Mouse (Mus musculus): ENCODE results near the gene Nfu1. TPM values are rescaled to one million over a fixed set of nuclear protein-coding genes. Genes with fewer than 3 reads are reported as not detected.
"Not testable (repeated sequence)": the region's sequence is repeated elsewhere in the genome, so short reads cannot be mapped to it uniquely, and the experiment has no call there.

The Nfu1 gene
- polyA plus RNA-seq, 1 experiment from 2014 or later: 96.7 TPM

GRCm38 (mm10) chr6:87026980-87027379, 17.9 kb downstream of the Nfu1 start:
- H3K4me2 ChIP-seq: no peak overlapping the region
- no peaks in the 10 kb centered on the region for H3K4me1 ChIP-seq (replicated peaks)
- WGBS: 89% methylated on average over 7 of the region's 7 CpGs
- H3K36me3 ChIP-seq: peaks cover 79% of the 10 kb centered on the region
- no peaks in the 10 kb centered on the region for H3K9me3 ChIP-seq
- no peak for ATAC-seq (ENCODE audit: insufficient number of reproducible peaks, insufficient read depth, low FRiP score, low TSS enrichment, low read depth)
- H3K27ac ChIP-seq: no peak overlapping the region
- H3K27me3 ChIP-seq: no peaks in the 10 kb centered on the region
- no peak overlapping the region for H3K9ac ChIP-seq (replicated peaks)
- H3K4me3 ChIP-seq (replicated peaks): no peak overlapping the region

- H3K9me3 ChIP-seq: no peaks in the 10 kb centered on the region
- ATAC-seq (ENCODE audit: insufficient number of reproducible peaks, insufficient read depth, low FRiP score, low TSS enrichment, low read depth): no peak
- no peak overlapping the region for H3K9ac ChIP-seq (replicated peaks)
- H3K27me3 ChIP-seq: no peaks in the 10 kb centered on the region
- H3K4me2 ChIP-seq: no peak overlapping the region
- peaks cover 63% of the 10 kb centered on the region for H3K36me3 ChIP-seq
- H3K4me3 ChIP-seq (replicated peaks): no peak overlapping the region
- H3K4me1 ChIP-seq (replicated peaks): no peaks in the 10 kb centered on the region
- H3K27ac ChIP-seq: no peak overlapping the region
These were observed 19.8 kb downstream of the Nfu1 start for GRCm38 (mm10) chr6:87028881-87029280.

- H3K9ac ChIP-seq (replicated peaks); H3K4me2 ChIP-seq; H3K9me3 ChIP-seq; H3K4me1 ChIP-seq (replicated peaks); ATAC-seq (ENCODE audit: insufficient number of reproducible peaks, insufficient read depth, low FRiP score, low TSS enrichment, low read depth); H3K4me3 ChIP-seq (replicated peaks); H3K27ac ChIP-seq; H3K27me3 ChIP-seq: not testable (repeated sequence)
- WGBS: 63% methylated on average over 7 of the region's 7 CpGs
- peaks cover 39% of the 10 kb centered on the region for H3K36me3 ChIP-seq
These were observed 22.3 kb downstream of the Nfu1 start for GRCm38 (mm10) chr6:87031310-87031709.

GRCm38 (mm10) chr6:87032401-87032800, 23.4 kb downstream of the Nfu1 start:
- Histone ChIP-seq H3K9me3 (0 out of 2 replicates have a peak, but pooled peaks cover 4% of the 10 kb centered on the region), H3K9ac (replicated peaks) (no peak overlapping the region), H3K27ac (no peak overlapping the region), H3K27me3 (no peaks in the 10 kb centered on the region), H3K4me2 (no peak overlapping the region), H3K36me3 (peaks cover 32% of the 10 kb centered on the region; the same call in 1 of the 2 replicates), H3K4me1 (replicated peaks) (no peaks in the 10 kb centered on the region), H3K4me3 (replicated peaks) (no peak overlapping the region)
- 89% methylated on average over 3 of the region's 3 CpGs for WGBS
- ATAC-seq (ENCODE audit: insufficient number of reproducible peaks, insufficient read depth, low FRiP score, low TSS enrichment, low read depth): no peak

- H3K9me3 ChIP-seq: 0 out of 2 replicates have a peak, but pooled peaks cover 4% of the 10 kb centered on the region
- H3K4me3 ChIP-seq (replicated peaks): no peak overlapping the region
- 92% methylated on average over 3 of the region's 3 CpGs for WGBS
- peaks cover 14% of the 10 kb centered on the region; the same call in 1 of the 2 replicates for H3K36me3 ChIP-seq
- H3K9ac ChIP-seq (replicated peaks): no peak overlapping the region
- no peak overlapping the region for H3K4me2 ChIP-seq
- no peaks in the 10 kb centered on the region for H3K4me1 ChIP-seq (replicated peaks)
- no peak overlapping the region for H3K27ac ChIP-seq
- ATAC-seq (ENCODE audit: insufficient number of reproducible peaks, insufficient read depth, low FRiP score, low TSS enrichment, low read depth): no peak
- H3K27me3 ChIP-seq: no peaks in the 10 kb centered on the region
These were observed 25.4 kb downstream of the Nfu1 start for GRCm38 (mm10) chr6:87034395-87034794.

GRCm38 (mm10) chr6:87037826-87038620, 29.0 kb downstream of the Nfu1 start:
- 0 out of 2 replicates have a peak, but pooled peaks cover 4% of the 10 kb centered on the region for H3K9me3 ChIP-seq
- H3K4me2 ChIP-seq: no peak overlapping the region
- 0 out of 2 replicates have a peak, but pooled peaks cover 9% of the 10 kb centered on the region for H3K4me1 ChIP-seq (replicated peaks)
- no peak overlapping the region for H3K27ac ChIP-seq
- no peak overlapping the region for H3K9ac ChIP-seq (replicated peaks)
- no peak overlapping the region for H3K4me3 ChIP-seq (replicated peaks)
- ATAC-seq (ENCODE audit: insufficient number of reproducible peaks, insufficient read depth, low FRiP score, low TSS enrichment, low read depth): no peak
- H3K27me3 ChIP-seq: no peaks in the 10 kb centered on the region
- 86% methylated on average over 10 of the region's 10 CpGs for WGBS
- H3K36me3 ChIP-seq: no peaks in the 10 kb centered on the region

- Histone ChIP-seq H3K27ac (no peak overlapping the region), H3K4me2 (no peak overlapping the region), H3K36me3 (no peaks in the 10 kb centered on the region), H3K9ac (replicated peaks) (no peak overlapping the region), H3K4me1 (replicated peaks) (peaks cover 18% of the 10 kb centered on the region), H3K4me3 (replicated peaks) (no peak overlapping the region), H3K27me3 (no peaks in the 10 kb centered on the region), H3K9me3 (0 out of 2 replicates have a peak, but pooled peaks cover 4% of the 10 kb centered on the region)
- no peak for ATAC-seq (ENCODE audit: insufficient number of reproducible peaks, insufficient read depth, low FRiP score, low TSS enrichment, low read depth)
- 84% methylated on average over 8 of the region's 8 CpGs for WGBS
These were observed 30.1 kb downstream of the Nfu1 start for GRCm38 (mm10) chr6:87039161-87039560.

- no peak overlapping the region for H3K9ac ChIP-seq (replicated peaks)
- H3K27ac ChIP-seq: peak overlapping the region; percentile 100
- H3K4me3 ChIP-seq (replicated peaks): no peak overlapping the region
- H3K27me3 ChIP-seq: no peaks in the 10 kb centered on the region
- H3K36me3 ChIP-seq: no peaks in the 10 kb centered on the region; the same call in 1 of the 2 replicates
- H3K4me1 ChIP-seq (replicated peaks): peaks cover 23% of the 10 kb centered on the region
- no peak overlapping the region for H3K4me2 ChIP-seq
- no peak for ATAC-seq (ENCODE audit: insufficient number of reproducible peaks, insufficient read depth, low FRiP score, low TSS enrichment, low read depth)
- WGBS: 82% methylated on average over 4 of the region's 4 CpGs
- 0 out of 2 replicates have a peak, but pooled peaks cover 4% of the 10 kb centered on the region for H3K9me3 ChIP-seq
These were observed 31.9 kb downstream of the Nfu1 start for GRCm38 (mm10) chr6:87040971-87041370.

GRCm38 (mm10) chr6:87041431-87041830, 32.4 kb downstream of the Nfu1 start:
- peak overlapping the region; percentile 72 for H3K4me2 ChIP-seq
- no peak overlapping the region for H3K9ac ChIP-seq (replicated peaks)
- H3K4me1 ChIP-seq (replicated peaks): peaks cover 23% of the 10 kb centered on the region
- no peak overlapping the region for H3K4me3 ChIP-seq (replicated peaks)
- peak overlapping the region; percentile 100 for H3K27ac ChIP-seq
- H3K27me3 ChIP-seq: no peaks in the 10 kb centered on the region
- WGBS: 92% methylated on average over 7 of the region's 7 CpGs
- no peak for ATAC-seq (ENCODE audit: insufficient number of reproducible peaks, insufficient read depth, low FRiP score, low TSS enrichment, low read depth)
- no peaks in the 10 kb centered on the region; the same call in 1 of the 2 replicates for H3K36me3 ChIP-seq
- 0 out of 2 replicates have a peak, but pooled peaks cover 4% of the 10 kb centered on the region for H3K9me3 ChIP-seq

GRCm38 (mm10) chr6:87042004-87042336, 32.9 kb downstream of the Nfu1 start:
- Histone ChIP-seq H3K4me1 (replicated peaks) (peaks cover 23% of the 10 kb centered on the region), H3K27ac (peak overlapping the region; percentile 100), H3K4me2 (peak overlapping the region; percentile 72), H3K27me3 (no peaks in the 10 kb centered on the region), H3K36me3 (no peaks in the 10 kb centered on the region; the same call in 1 of the 2 replicates), H3K9ac (replicated peaks) (peak overlapping the region; percentile 87), H3K9me3 (0 out of 2 replicates have a peak, but pooled peaks cover 2% of the 10 kb centered on the region), H3K4me3 (replicated peaks) (peak overlapping the region; percentile 86)
- ATAC-seq (ENCODE audit: insufficient number of reproducible peaks, insufficient read depth, low FRiP score, low TSS enrichment, low read depth): no peak; the same call in 1 of the 2 replicates
- WGBS: under 1% methylated on average over 11 of the region's 11 CpGs

- ATAC-seq (ENCODE audit: insufficient number of reproducible peaks, insufficient read depth, low FRiP score, low TSS enrichment, low read depth): peak; percentile 96
These were observed 33.5 kb downstream of the Nfu1 start, which contains the start of gene Gfpt1 for GRCm38 (mm10) chr6:87042337-87043130. Gene Gfpt1 (plus strand): TSS chr6:87042846.

More at GRCm38 (mm10) chr6:87042337-87043130, 33.5 kb downstream of the Nfu1 start, which contains the start of gene Gfpt1:
- peak within 1 kb of the TSS; percentile 87 for H3K9ac ChIP-seq (replicated peaks)
- peaks cover 5% of the 10 kb centered on the region; the same call in 1 of the 2 replicates for H3K36me3 ChIP-seq
- no peaks in the 10 kb centered on the region for H3K27me3 ChIP-seq
- H3K27ac ChIP-seq: peak within 1 kb of the TSS; percentile 100
- H3K4me1 ChIP-seq (replicated peaks): peaks cover 23% of the 10 kb centered on the region
- peak within 1 kb of the TSS; percentile 72 for H3K4me2 ChIP-seq
- under 1% methylated on average over 68 of the region's 68 CpGs for WGBS
- H3K4me3 ChIP-seq (replicated peaks): peak within 1 kb of the TSS; percentile 86
- no peaks in the 10 kb centered on the region for H3K9me3 ChIP-seq

Measured in limb, embryonic 12.5 days (tissue).